Mouse (Mus musculus) CH12.LX (cell line): ENCODE results near the gene Gas2l2.

Experiments used
- CTCF ChIP-seq, 2 experiments: IDR thresholded peaks in 1 of 2; conservative IDR thresholded peaks in 1 of 2; 2 replicates each; pipeline ENCODE4 v1.5.1; 2011 to 2012; ENCODE audit warnings: low read depth in 2 of 2, low read length in 2 of 2, improper control_type of control experiment in 1 of 2, inconsistent platforms in 1 of 2, mild to moderate bottlenecking in 1 of 2, moderate library complexity in 1 of 2
- E2F4 ChIP-seq: IDR thresholded peaks from 2 replicates; pipeline ENCODE4 v1.6.1; 2011; ENCODE audit warnings: low read depth, low read length, improper control_type of control experiment; ENCODE audit not compliant: insufficient replicate concordance
- ELF1 ChIP-seq: IDR thresholded peaks from 2 replicates; pipeline ENCODE4 v1.6.1; 2014; ENCODE audit warnings: low read depth, mild to moderate bottlenecking, inconsistent platforms, low read length, improper control_type of control experiment
- EP300 ChIP-seq: IDR thresholded peaks from 2 replicates; pipeline ENCODE4 v1.6.1; 2011; ENCODE audit warnings: low read length, improper control_type of control experiment
- ETS1 ChIP-seq: conservative IDR thresholded peaks from 2 replicates; pipeline ENCODE4 v1.6.1; 2012; ENCODE audit warnings: low read depth, mild to moderate bottlenecking, inconsistent platforms, low read length, improper control_type of control experiment, moderate library complexity
- JUND ChIP-seq: conservative IDR thresholded peaks from 2 replicates; pipeline ENCODE4 v1.6.1; 2011; ENCODE audit warnings: low read depth, low read length, improper control_type of control experiment
- MAFK ChIP-seq: IDR thresholded peaks from 2 replicates; pipeline ENCODE4 v1.6.1; 2011; ENCODE audit warnings: low read length, improper control_type of control experiment; ENCODE audit not compliant: insufficient replicate concordance
- MXI1 ChIP-seq: IDR thresholded peaks from 2 replicates; pipeline ENCODE4 v1.6.1; 2011; ENCODE audit warnings: mild to moderate bottlenecking, low read depth, low read length, improper control_type of control experiment
- POLR2A ChIP-seq: IDR thresholded peaks from 2 replicates; pipeline ENCODE4 v1.6.1; 2011; ENCODE audit warnings: low read depth, mild to moderate bottlenecking, improper control_type of control experiment, low read length
- RAD21 ChIP-seq: IDR thresholded peaks from 2 replicates; pipeline ENCODE4 v1.6.1; 2011; ENCODE audit warnings: low read depth, mild to moderate bottlenecking, low read length, improper control_type of control experiment, moderate library complexity
- SIN3A ChIP-seq: IDR thresholded peaks from 2 replicates; pipeline ENCODE4 v1.6.1; 2012; ENCODE audit warnings: low read length, improper control_type of control experiment, inconsistent platforms
- UBTF ChIP-seq: IDR thresholded peaks from 2 replicates; pipeline ENCODE4 v1.6.1; 2012; ENCODE audit warnings: low read depth, mild to moderate bottlenecking, inconsistent platforms, low read length, improper control_type of control experiment, moderate library complexity
- USF1 ChIP-seq: IDR thresholded peaks from 2 replicates; pipeline ENCODE4 v1.6.1; 2014; ENCODE audit warnings: low read depth, mild to moderate bottlenecking, inconsistent platforms, low read length, improper control_type of control experiment
- ZKSCAN1 ChIP-seq: IDR thresholded peaks from 2 replicates; pipeline ENCODE4 v1.6.1; 2012; ENCODE audit warnings: low read depth, inconsistent platforms, low read length, improper control_type of control experiment, borderline replicate concordance

- no peak for TF ChIP-seq EP300
- TF ChIP-seq ZKSCAN1, result no peak
- no peak for TF ChIP-seq UBTF
- TF ChIP-seq POLR2A, result no peak
- TF ChIP-seq ELF1, result no peak
- TF ChIP-seq USF1, result no peak
- no peak for TF ChIP-seq E2F4
- TF ChIP-seq RAD21, result no peak
- no peak for TF ChIP-seq MXI1
- no peak for TF ChIP-seq JUND
- no peak for TF ChIP-seq CTCF (conservative IDR thresholded peaks at IDR 0.05 in 1 of 2, IDR thresholded peaks at IDR 0.05 in 1 of 2; ENCODE audit: low read depth in 2 of 2, low read length in 2 of 2)
- no peak for TF ChIP-seq MAFK
- TF ChIP-seq ETS1, result no peak
- no peak for TF ChIP-seq SIN3A
These were observed 46.3 kb downstream of the Gas2l2 start for GRCm38 (mm10) chr11:83382876-83383531.
